Mouse (Mus musculus): ENCODE measurements around the gene Vmn1r198. TPM values are rescaled to one million over a fixed set of nuclear protein-coding genes. Genes with fewer than 3 reads are reported as not detected.
A peak's percentile ranks its signal among the peaks of the same experiment; 100 is the strongest.
"Not testable (repeated sequence)": the region's sequence is repeated elsewhere in the genome, so short reads cannot be mapped to it uniquely, and the experiment has no call there.

The Vmn1r198 gene
- polyA plus RNA-seq (2012; rRNA removed), result not detected in 2 replicates

DNA sequence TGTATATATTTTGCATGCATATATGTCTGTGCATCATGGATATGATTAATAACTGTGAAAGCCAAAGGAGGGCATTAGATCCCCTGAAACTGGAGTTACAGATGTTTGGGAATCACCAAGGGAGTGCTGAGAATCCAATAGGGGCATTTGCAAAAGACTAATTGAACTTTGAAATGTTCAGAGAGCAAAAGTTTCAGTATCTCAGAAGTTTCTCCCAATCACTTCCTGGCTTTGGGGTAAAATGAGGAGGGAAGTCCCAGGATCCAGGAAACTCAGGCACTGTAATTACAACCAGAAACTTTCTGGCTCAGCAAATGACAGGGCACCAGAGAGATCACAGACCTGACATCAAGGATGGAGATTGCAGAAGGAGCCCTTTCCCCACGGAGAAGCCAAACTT is at the start of gene Vmn1r198:
Gene Vmn1r198 (plus strand): TSS at position 301 of the 400 bp plus-strand sequence.
- Histone ChIP-seq H3K4me1 (ENCODE audit: control insufficient read depth, insufficient read depth, low read length) (no peaks in the 10 kb centered on the region), H3K27ac (ENCODE audit: insufficient read depth, low read length) (no peak within 1 kb of the TSS)
- TF ChIP-seq POLR2A (IDR thresholded peaks at IDR 0.05; ENCODE audit: extremely low read depth, insufficient read depth, low read length) (no peak), CTCF (IDR thresholded peaks at IDR 0.05; ENCODE audit: extremely low read depth, insufficient read depth, low read length) (no peak)

DNA sequence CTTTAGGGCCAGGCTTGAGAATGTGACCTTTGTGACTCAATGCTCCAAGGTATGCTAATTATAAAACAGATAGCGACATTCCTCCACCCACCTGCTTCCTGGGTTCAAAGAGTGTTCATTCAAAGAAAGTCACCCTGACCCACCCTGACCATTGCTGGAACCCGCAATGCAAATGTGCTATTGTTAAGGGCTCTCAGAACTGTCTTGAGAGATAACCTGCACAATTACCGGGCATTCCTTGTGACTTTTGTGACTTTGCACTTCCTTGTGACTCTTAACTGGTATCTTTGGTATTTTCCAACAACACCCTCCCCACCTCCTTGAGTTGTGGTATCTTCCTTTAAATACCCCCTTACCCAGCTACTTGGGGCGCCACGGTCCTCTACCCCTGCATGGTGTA is 42.1 kb upstream of the Vmn1r198 start:
- not testable (repeated sequence) for H3K27ac ChIP-seq (ENCODE audit: insufficient read depth, low read length); H3K4me1 ChIP-seq (ENCODE audit: control insufficient read depth, insufficient read depth, low read length)

More for the DNA sequence above, at the start of gene Vmn1r198:
- H3K4me3 ChIP-seq (ENCODE audit: insufficient read depth, low read length), result no peak within 1 kb of the TSS

DNA sequence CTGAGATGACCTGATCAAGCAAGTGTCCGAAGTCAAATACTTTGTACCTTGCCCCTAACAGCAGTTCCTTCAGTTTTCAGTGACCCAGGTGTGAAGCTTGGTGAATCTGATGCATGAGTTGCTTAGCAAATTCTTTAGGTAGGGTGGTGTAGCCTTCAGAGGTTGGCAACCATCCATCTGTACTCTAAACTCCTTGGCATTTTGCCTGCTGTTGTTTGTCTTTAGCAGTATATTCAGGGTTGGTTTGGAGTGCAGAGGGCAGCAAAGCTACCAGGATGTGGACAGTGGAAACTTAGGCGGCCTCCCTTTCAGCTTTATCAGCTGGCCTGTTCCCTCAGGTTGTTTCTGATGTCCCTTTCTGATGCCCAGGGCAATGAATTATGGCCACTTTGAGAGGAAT is 34.8 kb upstream of the Vmn1r198 start:
- TF ChIP-seq CTCF (IDR thresholded peaks at IDR 0.05; ENCODE audit: extremely low read depth, insufficient read depth, low read length), result no peak
- no peak for TF ChIP-seq POLR2A (IDR thresholded peaks at IDR 0.05; ENCODE audit: extremely low read depth, insufficient read depth, low read length)
- Histone ChIP-seq H3K4me1 (ENCODE audit: control insufficient read depth, insufficient read depth, low read length) (no peaks in the 10 kb centered on the region), H3K27ac (ENCODE audit: insufficient read depth, low read length) (no peak overlapping the region), H3K4me3 (ENCODE audit: insufficient read depth, low read length) (no peak overlapping the region)

More for the DNA sequence above, 42.1 kb upstream of the Vmn1r198 start:
- H3K4me3 ChIP-seq (ENCODE audit: insufficient read depth, low read length), result not testable (repeated sequence)

DNA sequence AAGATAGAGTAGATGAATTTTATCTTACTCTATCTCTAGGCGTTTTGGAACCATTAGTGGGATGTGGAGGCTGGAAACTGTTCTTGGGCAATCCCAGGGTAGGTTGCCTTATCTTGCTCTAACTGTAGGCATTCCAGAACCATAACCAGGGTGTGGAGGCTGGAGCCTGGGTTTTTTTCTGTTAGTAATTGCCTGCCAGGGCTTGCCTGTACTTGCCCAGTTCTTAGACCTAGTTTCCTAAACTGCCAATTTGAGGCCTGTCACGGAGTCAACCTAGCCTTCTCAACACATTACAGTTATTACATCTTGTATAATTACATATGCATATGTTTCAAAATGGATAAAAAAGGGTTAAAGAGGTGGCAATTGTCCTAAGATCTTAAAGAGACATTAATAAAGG is 32.8 kb upstream of the Vmn1r198 start:
- Histone ChIP-seq H3K27ac (ENCODE audit: insufficient read depth, low read length) (no peak overlapping the region), H3K4me3 (ENCODE audit: insufficient read depth, low read length) (no peak overlapping the region), H3K4me1 (ENCODE audit: control insufficient read depth, insufficient read depth, low read length) (no peaks in the 10 kb centered on the region)
- TF ChIP-seq POLR2A (IDR thresholded peaks at IDR 0.05; ENCODE audit: extremely low read depth, insufficient read depth, low read length) (no peak), CTCF (IDR thresholded peaks at IDR 0.05; ENCODE audit: extremely low read depth, insufficient read depth, low read length) (no peak)

DNA sequence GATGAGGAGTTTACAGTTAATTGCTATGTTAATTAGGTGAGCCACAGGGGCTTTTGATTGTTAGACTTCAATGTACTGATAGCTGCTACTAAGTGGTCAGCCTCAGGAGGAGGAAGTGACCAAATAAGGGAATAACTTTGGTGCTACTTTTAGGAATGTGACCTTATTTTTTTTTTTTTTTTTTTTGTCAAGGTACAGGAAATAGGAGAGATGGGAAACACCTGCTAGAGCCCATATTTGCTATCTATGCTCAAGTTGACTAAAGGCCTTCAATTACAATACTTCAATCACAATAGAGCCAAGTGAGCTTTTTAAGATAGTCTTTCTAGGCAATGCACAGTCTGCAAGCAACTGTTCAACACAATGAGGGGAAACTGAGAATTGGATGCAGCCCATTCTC is 30.1 kb upstream of the Vmn1r198 start:
- no peak overlapping the region for H3K4me3 ChIP-seq (ENCODE audit: insufficient read depth, low read length)
- no peak overlapping the region for H3K27ac ChIP-seq (ENCODE audit: insufficient read depth, low read length)
- H3K4me1 ChIP-seq (ENCODE audit: control insufficient read depth, insufficient read depth, low read length), result no peaks in the 10 kb centered on the region
- TF ChIP-seq CTCF (IDR thresholded peaks at IDR 0.05; ENCODE audit: extremely low read depth, insufficient read depth, low read length), result no peak
- TF ChIP-seq POLR2A (IDR thresholded peaks at IDR 0.05; ENCODE audit: extremely low read depth, insufficient read depth, low read length), result no peak

DNA sequence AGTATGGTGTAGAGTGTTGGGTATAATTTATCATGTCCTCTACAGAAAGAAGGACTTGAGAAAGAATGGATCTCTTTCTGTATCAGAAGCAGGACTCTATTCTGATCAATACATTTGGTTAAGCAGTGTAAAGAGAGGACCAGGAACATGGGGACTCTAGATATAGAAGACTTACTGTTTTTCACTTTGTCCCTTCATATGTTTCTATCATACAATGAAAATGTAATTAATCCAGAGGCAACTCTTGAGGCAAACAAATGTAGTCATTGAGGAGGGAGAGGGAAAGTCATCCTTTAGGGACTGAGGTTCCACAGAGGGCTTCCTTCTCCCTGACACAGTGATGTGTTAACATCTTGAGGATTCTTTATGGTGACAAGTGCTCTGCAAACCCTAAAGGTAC is 25.9 kb upstream of the Vmn1r198 start, which contains the start of gene Vmn1r197:
Gene Vmn1r197 (plus strand): TSS at position 301 of the 400 bp plus-strand sequence.
- Histone ChIP-seq H3K4me1 (ENCODE audit: control insufficient read depth, insufficient read depth, low read length) (no peaks in the 10 kb centered on the region), H3K4me3 (ENCODE audit: insufficient read depth, low read length) (no peak within 1 kb of the TSS), H3K27ac (ENCODE audit: insufficient read depth, low read length) (no peak within 1 kb of the TSS)
- TF ChIP-seq POLR2A (IDR thresholded peaks at IDR 0.05; ENCODE audit: extremely low read depth, insufficient read depth, low read length) (no peak), CTCF (IDR thresholded peaks at IDR 0.05; ENCODE audit: extremely low read depth, insufficient read depth, low read length) (no peak)

DNA sequence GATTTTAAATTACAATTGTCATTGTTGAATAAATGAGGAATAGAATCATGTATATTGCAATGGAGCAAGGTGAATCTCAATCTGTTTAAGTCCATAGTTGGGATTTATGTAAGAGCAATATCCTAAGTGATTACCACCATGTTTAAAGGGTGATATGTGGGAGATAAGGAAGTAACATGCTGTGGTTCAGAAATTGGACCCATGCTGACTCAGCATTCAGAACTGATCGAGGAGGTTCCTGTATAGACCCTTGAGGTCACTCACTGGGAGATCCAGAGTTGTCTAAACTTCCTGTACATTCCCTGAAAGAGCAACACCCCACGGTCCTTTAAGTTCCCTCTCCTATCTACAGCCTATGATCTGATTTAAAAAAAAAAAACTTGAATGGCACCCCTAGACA is 16.9 kb upstream of the Vmn1r198 start:
- TF ChIP-seq CTCF (IDR thresholded peaks at IDR 0.05; ENCODE audit: extremely low read depth, insufficient read depth, low read length) (no peak), POLR2A (IDR thresholded peaks at IDR 0.05; ENCODE audit: extremely low read depth, insufficient read depth, low read length) (no peak)
- H3K4me3 ChIP-seq (ENCODE audit: insufficient read depth, low read length), result no peak overlapping the region
- H3K4me1 ChIP-seq (ENCODE audit: control insufficient read depth, insufficient read depth, low read length), result no peaks in the 10 kb centered on the region
- H3K27ac ChIP-seq (ENCODE audit: insufficient read depth, low read length), result no peak overlapping the region

DNA sequence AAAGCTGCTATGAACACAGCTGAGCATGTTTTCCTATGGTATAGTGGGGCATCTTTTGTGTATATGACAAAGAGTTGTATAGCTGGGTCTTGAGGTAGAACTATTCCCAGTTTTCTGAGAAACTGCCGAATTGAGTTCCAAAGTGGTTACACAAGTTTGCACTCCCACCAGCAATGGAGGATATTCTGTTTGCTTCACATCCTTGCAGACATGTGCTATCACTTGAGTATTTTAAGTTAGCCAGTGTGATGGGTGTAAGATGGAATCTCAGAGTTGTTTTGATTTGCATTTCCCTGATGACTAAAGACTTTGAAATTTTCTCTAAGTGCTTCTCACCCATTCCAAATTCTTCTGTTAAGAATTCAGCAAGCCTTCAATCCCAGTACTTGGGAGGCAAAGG is 14.6 kb upstream of the Vmn1r198 start:
- Histone ChIP-seq H3K4me3 (ENCODE audit: insufficient read depth, low read length) (no peak overlapping the region), H3K4me1 (ENCODE audit: control insufficient read depth, insufficient read depth, low read length) (no peaks in the 10 kb centered on the region), H3K27ac (ENCODE audit: insufficient read depth, low read length) (no peak overlapping the region)
- no peak for TF ChIP-seq POLR2A (IDR thresholded peaks at IDR 0.05; ENCODE audit: extremely low read depth, insufficient read depth, low read length)
- no peak for TF ChIP-seq CTCF (IDR thresholded peaks at IDR 0.05; ENCODE audit: extremely low read depth, insufficient read depth, low read length)

DNA sequence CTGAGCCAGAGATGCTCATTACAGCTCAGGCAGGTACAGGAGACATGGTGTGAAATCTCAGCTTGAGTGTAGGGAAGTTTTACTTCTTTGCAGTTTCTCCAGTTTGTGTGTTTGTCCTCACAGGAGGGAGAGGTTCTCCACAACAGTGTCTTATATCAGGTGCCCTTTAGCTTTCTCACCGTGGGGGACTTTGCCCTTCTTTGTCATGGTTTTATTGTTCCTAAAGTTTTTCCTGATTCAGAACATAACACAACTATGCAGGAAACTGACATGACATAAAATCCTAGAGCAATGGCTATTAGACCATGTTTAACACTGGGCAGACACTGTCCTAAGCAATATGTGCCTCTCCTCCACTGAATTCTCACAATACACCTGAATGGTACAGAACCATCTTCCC is 649 bp downstream of the Vmn1r198 start:
- H3K4me3 ChIP-seq (ENCODE audit: insufficient read depth, low read length), result no peak overlapping the region
- TF ChIP-seq POLR2A (IDR thresholded peaks at IDR 0.05; ENCODE audit: extremely low read depth, insufficient read depth, low read length) (no peak), CTCF (IDR thresholded peaks at IDR 0.05; ENCODE audit: extremely low read depth, insufficient read depth, low read length) (no peak)

DNA sequence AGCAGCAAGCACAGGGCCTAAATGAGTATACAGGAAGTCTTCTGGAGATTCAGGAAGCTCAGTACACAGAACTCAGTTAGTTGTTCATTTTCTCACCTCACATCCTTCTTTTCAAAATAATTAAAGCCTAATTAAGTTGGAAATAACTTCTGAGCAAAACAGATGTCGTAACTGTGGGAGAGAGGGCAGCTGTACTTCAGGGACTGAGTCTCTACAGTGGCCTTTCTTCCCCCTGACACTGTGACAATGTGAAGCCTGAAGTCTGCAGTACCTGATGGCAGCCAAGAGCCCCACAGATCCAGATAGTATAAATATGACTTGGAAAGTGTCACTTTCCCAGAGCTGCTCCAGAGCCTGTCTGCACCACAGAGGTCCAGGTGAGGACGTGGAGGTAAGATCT is 29.4 kb downstream of the Vmn1r198 start, which contains the start of gene Vmn1r199:
Gene Vmn1r199 (plus strand): TSS at position 301 of the 400 bp plus-strand sequence.
- TF ChIP-seq CTCF (IDR thresholded peaks at IDR 0.05; ENCODE audit: extremely low read depth, insufficient read depth, low read length) (no peak), POLR2A (IDR thresholded peaks at IDR 0.05; ENCODE audit: extremely low read depth, insufficient read depth, low read length) (no peak)
- H3K4me3 ChIP-seq (ENCODE audit: insufficient read depth, low read length), result no peak within 1 kb of the TSS
- no peak within 1 kb of the TSS for H3K27ac ChIP-seq (ENCODE audit: insufficient read depth, low read length)
- peaks cover 4% of the 10 kb centered on the region for H3K4me1 ChIP-seq (ENCODE audit: control insufficient read depth, insufficient read depth, low read length)

More for the DNA sequence above, 649 bp downstream of the Vmn1r198 start:
- H3K27ac ChIP-seq (ENCODE audit: insufficient read depth, low read length), result no peak overlapping the region
- H3K4me1 ChIP-seq (ENCODE audit: control insufficient read depth, insufficient read depth, low read length), result no peaks in the 10 kb centered on the region

DNA sequence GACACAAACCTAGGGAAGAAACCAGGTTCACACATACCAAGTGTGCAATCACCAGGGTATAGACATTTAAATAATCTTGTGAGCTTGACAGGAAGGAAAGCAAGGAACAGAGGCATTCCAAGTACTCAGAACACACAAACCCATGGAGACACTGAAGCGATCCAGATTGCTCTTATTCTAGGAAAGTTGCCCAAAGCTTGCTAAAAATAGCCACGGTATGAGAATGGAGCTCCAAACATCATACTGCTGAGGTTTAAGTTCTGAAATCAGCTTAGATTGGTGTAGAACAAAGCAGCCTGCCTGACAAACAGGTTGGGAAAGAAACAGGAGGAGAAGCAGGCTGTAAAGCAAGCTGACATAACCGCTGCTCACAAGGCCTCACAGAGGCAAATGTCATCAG is 31.0 kb downstream of the Vmn1r198 start:
- H3K27ac ChIP-seq (ENCODE audit: insufficient read depth, low read length), result peak overlapping the region; percentile 71

More for the DNA sequence above, 31.0 kb downstream of the Vmn1r198 start:
- not testable (repeated sequence) for H3K4me1 ChIP-seq (ENCODE audit: control insufficient read depth, insufficient read depth, low read length); H3K4me3 ChIP-seq (ENCODE audit: insufficient read depth, low read length)
